Mouse (Mus musculus) hindbrain, embryonic 16.5 days (tissue): ENCODE results near the gene Arl6ip6. TPM values are rescaled to one million over a fixed set of nuclear protein-coding genes. Genes with fewer than 3 reads are reported as not detected.

Experiments used
- ATAC-seq: fragments of 200-750 bp; cut with Nextera tagmentation; 2 replicates; pipeline ENCODE4 v1.8.0; 2017; ENCODE audit warnings: moderate TSS enrichment, moderate library complexity
- H3K27ac ChIP-seq: fragments of 300-500 bp; sonication (generic); 2 replicates; pipeline ENCODE4 v1.5.1; 2014; ENCODE audit warnings: low read depth, mild to moderate bottlenecking, control low read depth, low read length, moderate library complexity
- H3K27me3 ChIP-seq: fragments of 300-500 bp; sonication (generic); replicated peaks from 2 replicates; pipeline ENCODE4 v1.6.1; 2014; ENCODE audit warnings: low read length; ENCODE audit not compliant: control insufficient read depth, insufficient read depth
- H3K36me3 ChIP-seq: fragments of 300-500 bp; sonication (generic); 2 replicates; pipeline ENCODE4 v1.6.1; 2014; ENCODE audit warnings: mild to moderate bottlenecking, low read length, moderate library complexity, mixed read lengths; ENCODE audit not compliant: control insufficient read depth, insufficient read depth
- H3K4me1 ChIP-seq: fragments of 300-500 bp; sonication (generic); 2 replicates; pipeline ENCODE4 v1.6.1; 2014; ENCODE audit warnings: low read depth, low read length; ENCODE audit not compliant: control insufficient read depth, insufficient read depth
- H3K4me2 ChIP-seq: fragments of 300-500 bp; sonication (generic); 2 replicates; pipeline ENCODE4 v1.6.1; 2014; ENCODE audit warnings: mild to moderate bottlenecking, low read length, control low read depth, moderate library complexity
- H3K4me3 ChIP-seq: fragments of 300-500 bp; sonication (generic); 2 replicates; pipeline ENCODE4 v1.5.1; 2014; ENCODE audit warnings: mild to moderate bottlenecking, low read length, control low read depth, moderate library complexity
- H3K9ac ChIP-seq: fragments of 300-500 bp; sonication (generic); 2 replicates; pipeline ENCODE4 v1.6.1; 2014; ENCODE audit warnings: low read depth, mild to moderate bottlenecking, control low read depth, low read length, moderate library complexity
- H3K9me3 ChIP-seq: fragments of 300-500 bp; sonication (generic); 2 replicates; pipeline ENCODE4 v1.6.1; 2014; ENCODE audit warnings: mild to moderate bottlenecking, low read length, moderate library complexity; ENCODE audit not compliant: control insufficient read depth
- WGBS: fragments of 180-500 bp; shearing (Covaris S2); extraction: QIAGEN DNeasy Blood & Tissue Kit; methylation state at CpG from one replicate; pipeline ENCODE4 v1.1.7; 2014; 5-methylcytosine and 5-hydroxymethylcytosine counted together
- polyA plus RNA-seq: library from polyadenylated mRNA; unstranded; fragments of >200 nt; fragmentation: Nextera tagmentation; extraction: Ambion mirVana; gene quantifications from 2 replicates; pipeline ENCODE4 v1.2.1, GENCODE M21; 2015

Arl6ip6 gene
- polyA plus RNA-seq, 1 experiment from 2014 or later: 30.2 TPM

DNA sequence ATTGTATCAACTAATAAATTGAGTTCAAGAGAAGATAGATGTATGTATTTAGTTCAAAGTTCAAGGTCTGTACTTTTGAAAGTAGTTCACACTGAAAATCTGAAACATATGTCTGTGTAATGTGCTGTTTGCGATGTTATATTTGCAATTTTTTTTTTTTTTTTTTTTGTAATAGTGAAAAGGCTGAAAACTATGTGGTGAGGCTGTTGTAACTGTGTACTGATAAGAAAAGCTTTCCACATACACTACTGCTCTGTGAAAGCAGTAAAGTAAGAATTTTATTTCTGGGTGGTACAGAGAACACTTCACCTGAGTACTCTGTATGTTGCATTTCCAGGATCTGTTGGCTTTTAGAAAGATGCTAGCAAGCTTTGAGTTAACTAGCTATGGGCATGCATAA lies 7.7 kb downstream of the Arl6ip6 start:
- H3K9me3 ChIP-seq: no peaks in the 10 kb centered on the region
- no peak overlapping the region for H3K27ac ChIP-seq
- no peak overlapping the region for H3K9ac ChIP-seq
- H3K27me3 ChIP-seq: no peaks in the 10 kb centered on the region
- H3K4me2 ChIP-seq: no peak overlapping the region
- H3K4me3 ChIP-seq: no peak overlapping the region
- no peaks in the 10 kb centered on the region for H3K4me1 ChIP-seq
- 98% methylated on average over 1 of the region's 1 CpGs for WGBS
- peaks cover 3% of the 10 kb centered on the region; the same call in 1 of the 2 replicates for H3K36me3 ChIP-seq
- no peak for ATAC-seq

DNA sequence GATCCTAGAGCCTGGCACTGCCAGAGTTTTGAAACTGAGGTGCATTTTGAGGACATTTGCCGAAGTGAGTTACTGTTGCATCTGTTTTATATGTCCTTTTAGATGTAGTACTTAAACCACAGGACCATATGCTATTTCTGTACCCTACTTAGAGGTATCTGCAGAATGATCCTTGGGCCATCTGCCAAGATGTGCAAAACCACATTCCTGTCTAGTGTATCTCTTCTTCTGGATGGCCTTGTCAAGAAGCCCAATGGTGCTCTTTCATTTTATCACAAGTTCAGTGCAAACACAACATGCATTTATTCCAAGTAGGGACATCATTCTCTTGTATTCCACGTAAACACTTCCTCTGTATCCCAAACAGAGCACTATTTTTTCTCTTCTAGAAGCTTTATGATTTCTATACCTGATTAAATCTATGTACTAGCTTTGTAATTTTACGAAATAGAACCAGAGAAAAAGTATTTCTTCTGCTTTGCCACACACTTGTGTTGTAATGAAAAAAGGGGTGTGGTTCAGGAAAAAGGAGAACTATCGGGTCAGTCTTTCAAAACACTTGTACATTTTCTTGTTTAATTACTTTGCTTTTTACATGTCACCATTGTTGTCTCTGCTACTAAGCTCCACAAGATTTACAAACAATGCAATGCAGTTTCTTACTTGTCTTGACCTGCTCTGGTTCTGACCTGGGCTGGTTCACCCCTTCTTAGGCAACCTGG lies 8.8 kb downstream of the Arl6ip6 start:
- no peak overlapping the region for H3K4me2 ChIP-seq
- ATAC-seq: no peak
- no peaks in the 10 kb centered on the region for H3K4me1 ChIP-seq
- H3K36me3 ChIP-seq: peaks cover 3% of the 10 kb centered on the region; the same call in 1 of the 2 replicates
- no peaks in the 10 kb centered on the region for H3K27me3 ChIP-seq
- H3K9me3 ChIP-seq: no peaks in the 10 kb centered on the region
- H3K9ac ChIP-seq: no peak overlapping the region
- H3K27ac ChIP-seq: no peak overlapping the region
- 98% methylated on average over 4 of the region's 4 CpGs for WGBS
- H3K4me3 ChIP-seq: no peak overlapping the region

DNA sequence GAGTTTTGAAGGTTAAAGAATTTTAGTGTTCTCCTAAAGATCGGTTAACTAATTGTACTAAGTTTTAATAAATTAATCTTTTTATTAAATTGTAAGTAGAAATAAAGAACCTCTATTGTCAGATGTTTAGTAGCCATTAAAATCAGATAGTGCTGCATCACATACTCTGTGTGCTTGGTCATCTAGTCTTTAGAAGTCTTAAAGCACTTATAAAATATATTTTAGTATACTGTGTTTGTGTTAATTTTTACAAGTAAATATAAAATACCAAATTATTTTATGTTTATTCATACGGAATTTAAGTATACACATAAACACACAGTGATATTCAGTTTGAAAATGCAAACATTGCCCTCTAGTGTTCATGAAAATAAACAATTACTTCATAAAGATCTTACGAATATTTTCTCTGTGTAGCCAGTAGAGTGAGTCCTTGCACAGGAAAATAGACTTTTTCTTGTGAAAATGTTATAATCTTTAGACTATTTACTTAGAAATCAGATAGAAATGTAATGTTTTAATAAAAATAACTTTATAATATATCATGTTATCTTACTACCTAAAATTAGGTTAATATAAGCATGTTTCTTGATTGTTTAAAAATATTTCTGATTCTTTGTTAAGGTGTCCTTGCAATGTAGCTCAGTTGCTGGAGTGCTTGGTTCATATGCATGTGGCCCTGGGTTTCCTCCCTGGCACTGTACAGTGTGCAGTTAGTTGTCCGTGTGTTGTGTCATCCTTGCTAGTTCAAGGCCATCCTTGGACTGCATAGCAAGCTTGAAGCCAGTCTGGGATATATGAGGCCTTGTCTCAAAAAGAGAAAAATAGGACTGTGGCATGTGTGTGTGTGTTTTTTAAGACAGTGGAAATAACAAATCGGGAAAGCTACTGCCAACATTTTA lies 13.1 kb downstream of the Arl6ip6 start:
- Histone ChIP-seq H3K4me2 (no peak overlapping the region), H3K27ac (no peak overlapping the region), H3K9me3 (no peaks in the 10 kb centered on the region), H3K36me3 (no peaks in the 10 kb centered on the region), H3K4me3 (no peak overlapping the region), H3K4me1 (no peaks in the 10 kb centered on the region), H3K27me3 (no peaks in the 10 kb centered on the region), H3K9ac (no peak overlapping the region)
- ATAC-seq: peak; percentile 84
- WGBS: 67% methylated on average over 5 of the region's 5 CpGs

DNA sequence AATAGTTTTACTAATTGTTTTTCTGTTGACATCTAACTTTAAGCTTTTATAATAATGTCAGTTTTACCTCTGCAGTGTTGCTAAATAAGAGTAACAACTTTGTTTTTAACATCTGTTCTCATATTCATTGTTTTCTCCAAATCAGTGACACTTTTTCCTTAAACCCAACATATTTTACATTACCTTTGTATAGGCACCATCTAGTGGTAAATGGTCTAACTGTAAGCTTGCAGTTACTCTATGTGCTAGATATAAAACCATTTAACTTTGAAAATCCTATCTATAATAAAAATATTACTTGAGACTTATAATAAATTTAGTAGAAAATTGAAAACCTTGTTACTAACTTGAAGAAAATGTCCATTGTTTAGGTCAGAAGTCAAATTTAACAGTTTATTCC lies 15.2 kb downstream of the Arl6ip6 start:
- Histone ChIP-seq H3K4me1 (no peaks in the 10 kb centered on the region), H3K27ac (no peak overlapping the region), H3K9me3 (no peaks in the 10 kb centered on the region), H3K27me3 (no peaks in the 10 kb centered on the region), H3K4me3 (no peak overlapping the region), H3K9ac (no peak overlapping the region), H3K36me3 (0 out of 2 replicates have a peak, but pooled peaks cover 3% of the 10 kb centered on the region), H3K4me2 (no peak overlapping the region)
- ATAC-seq: no peak

DNA sequence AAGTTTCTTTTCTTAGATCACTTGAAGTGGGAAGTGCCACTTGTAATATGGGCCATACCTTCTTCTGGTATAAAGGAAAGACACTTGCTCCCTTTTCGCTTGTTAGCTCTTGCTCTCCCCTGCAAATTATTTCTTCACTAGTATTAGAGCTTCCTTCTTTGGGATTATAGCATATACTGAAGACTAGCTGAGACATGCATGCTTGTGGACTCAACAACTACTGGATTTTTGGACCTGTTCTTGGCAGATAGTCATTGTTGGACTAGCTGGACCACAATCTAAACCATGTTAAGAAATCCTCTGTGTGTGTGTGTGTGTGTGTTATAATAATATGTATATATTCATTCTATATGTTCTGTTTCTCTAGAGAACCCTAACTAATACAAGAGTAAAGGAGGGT lies 22.0 kb downstream of the Arl6ip6 start:
- Histone ChIP-seq H3K4me3 (no peak overlapping the region), H3K36me3 (peaks cover 8% of the 10 kb centered on the region), H3K9me3 (no peaks in the 10 kb centered on the region), H3K4me2 (no peak overlapping the region), H3K27ac (no peak overlapping the region), H3K27me3 (no peaks in the 10 kb centered on the region), H3K9ac (no peak overlapping the region), H3K4me1 (no peaks in the 10 kb centered on the region)
- WGBS: 94% methylated on average over 1 of the region's 1 CpGs
- ATAC-seq: no peak

DNA sequence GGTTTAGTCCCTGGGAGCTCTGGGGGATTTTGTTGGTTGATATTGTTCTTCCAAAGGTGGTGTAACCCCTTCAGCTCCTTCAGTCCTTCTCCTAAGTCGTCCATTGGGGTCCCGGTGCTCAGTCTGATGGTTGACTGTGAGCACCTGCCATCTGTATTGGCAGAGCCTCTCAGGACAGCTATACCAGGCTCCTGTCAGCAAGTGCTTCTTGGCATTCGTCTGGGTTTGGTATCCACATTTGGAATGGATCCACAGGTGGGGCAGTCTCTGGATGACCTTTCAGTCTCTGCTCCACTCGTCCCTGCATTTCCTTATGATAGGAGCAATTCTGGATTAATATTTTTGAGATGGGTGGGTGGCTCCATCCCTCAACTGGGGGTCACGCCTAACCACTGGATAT lies 30.7 kb downstream of the Arl6ip6 start:
- Histone ChIP-seq H3K9ac (no peak overlapping the region), H3K4me3 (no peak overlapping the region), H3K4me1 (no peaks in the 10 kb centered on the region), H3K27me3 (no peaks in the 10 kb centered on the region), H3K27ac (no peak overlapping the region), H3K36me3 (peaks cover 5% of the 10 kb centered on the region), H3K9me3 (0 out of 2 replicates have a peak, but pooled peaks cover 2% of the 10 kb centered on the region), H3K4me2 (no peak overlapping the region)
- ATAC-seq: no peak
- WGBS: 91% methylated on average over 5 of the region's 5 CpGs

DNA sequence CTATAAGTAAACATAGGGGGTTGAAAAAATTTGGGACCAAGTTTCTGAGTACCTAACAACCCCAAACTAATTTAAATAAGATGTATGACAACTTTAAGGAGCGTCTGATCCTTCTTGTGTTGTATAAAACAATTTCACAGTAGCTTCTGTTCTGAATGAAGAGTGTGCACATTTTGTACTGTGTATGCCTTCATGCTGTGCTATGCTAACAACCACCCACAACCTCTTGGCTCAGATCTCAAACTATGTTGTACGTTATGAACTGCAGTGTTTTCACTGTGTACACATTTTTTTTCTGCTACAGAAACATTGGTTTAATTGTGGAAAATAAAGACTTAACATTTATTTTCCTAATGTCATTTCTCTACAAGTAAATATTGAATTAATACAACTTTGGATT lies 65.5 kb downstream of the Arl6ip6 start:
- 59% methylated on average over 2 of the region's 2 CpGs for WGBS
- no peak overlapping the region for H3K4me2 ChIP-seq
- no peak for ATAC-seq
- H3K27ac ChIP-seq: no peak overlapping the region
- no peak overlapping the region for H3K9ac ChIP-seq
- H3K27me3 ChIP-seq: no peaks in the 10 kb centered on the region
- H3K4me3 ChIP-seq: no peak overlapping the region
- H3K4me1 ChIP-seq: no peaks in the 10 kb centered on the region
- H3K36me3 ChIP-seq: no peaks in the 10 kb centered on the region
- no peaks in the 10 kb centered on the region for H3K9me3 ChIP-seq

Other genes starting within 250 kb of the Arl6ip6 start
- gene Prpf40a, start 442 bp upstream of the Arl6ip6 start, polyA plus RNA-seq: 82.5 and 82.9 TPM in 2 replicates